Mouse (Mus musculus): ENCODE measurements around the gene Ly6g. TPM values are rescaled to one million over a fixed set of nuclear protein-coding genes. Genes with fewer than 3 reads are reported as not detected.

The Ly6g gene
- total RNA-seq, 2 experiments from 2014 or later, result 24.2 to 114 TPM

Other genes with a start within 250 kb of the Ly6g start
- 1.5 and 1.7 TPM in 2 replicates for gene Ly6i, start 171.8 kb upstream of the Ly6g start, total RNA-seq (2015; ENCODE audit: low replicate concordance)
- 7.8 TPM in 1 of 2 replicates, not detected in the other for gene Ly6i, start 171.8 kb upstream of the Ly6g start, total RNA-seq (2017; ENCODE audit: low replicate concordance)
- gene Ly6a, start 157.2 kb upstream of the Ly6g start, total RNA-seq (2015; ENCODE audit: low replicate concordance), result 1.3 and 5.4 TPM in 2 replicates
- gene Ly6a, start 157.2 kb upstream of the Ly6g start, total RNA-seq (2017; ENCODE audit: low replicate concordance), result 3.6 TPM in 1 of 2 replicates, not detected in the other
- not detected in 2 replicates for gene Ly6c1, start 106.4 kb upstream of the Ly6g start, total RNA-seq (2015; ENCODE audit: low replicate concordance)
- not detected in 2 replicates for gene Ly6c1, start 106.4 kb upstream of the Ly6g start, total RNA-seq (2017; ENCODE audit: low replicate concordance)
- 1,293 and 1,517 TPM in 2 replicates for gene Ly6c2, start 43.3 kb upstream of the Ly6g start, total RNA-seq (2015; ENCODE audit: low replicate concordance)
- gene Ly6c2, start 43.3 kb upstream of the Ly6g start, total RNA-seq (2017; ENCODE audit: low replicate concordance), result 164 and 383 TPM in 2 replicates
- not detected in 2 replicates for gene BC025446, start 61.1 kb downstream of the Ly6g start, total RNA-seq (2015; ENCODE audit: low replicate concordance)
- gene BC025446, start 61.1 kb downstream of the Ly6g start, total RNA-seq (2017; ENCODE audit: low replicate concordance), result not detected in 2 replicates
- not detected in 2 replicates for gene Ly6f, start 113.2 kb downstream of the Ly6g start, total RNA-seq (2015; ENCODE audit: low replicate concordance)
- not detected in 2 replicates for gene Ly6f, start 113.2 kb downstream of the Ly6g start, total RNA-seq (2017; ENCODE audit: low replicate concordance)

Measured in erythroblast, adult 5-6 weeks (primary cell).